Mouse (Mus musculus): ENCODE measurements around the gene Gm21936. TPM values are rescaled to one million over a fixed set of nuclear protein-coding genes. Genes with fewer than 3 reads are reported as not detected.
"Not testable (repeated sequence)": the region's sequence is repeated elsewhere in the genome, so short reads cannot be mapped to it uniquely, and the experiment has no call there.

Gene Gm21936
- polyA plus RNA-seq (2015; fragmentation: Nextera tagmentation; extraction: Ambion mirVana), result not detected in 2 replicates

DNA sequence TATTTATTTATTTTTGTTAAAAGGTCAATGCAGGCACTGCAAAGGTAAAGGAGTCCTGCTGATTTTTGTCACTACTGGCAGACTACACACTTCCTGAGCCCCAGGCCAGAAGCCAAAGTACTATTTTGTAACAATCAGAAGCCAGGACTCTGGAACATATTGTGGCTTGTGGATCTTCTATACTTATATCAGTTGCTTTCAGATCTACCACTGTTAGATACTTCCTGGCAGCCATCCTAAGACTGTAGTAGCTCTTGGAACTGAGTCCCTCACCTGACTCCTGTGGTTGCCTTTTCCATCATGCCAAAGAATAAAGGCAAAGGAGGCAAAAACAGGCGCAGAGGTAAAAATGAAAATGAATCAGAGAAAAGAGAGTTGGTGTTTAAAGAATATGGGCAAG is at the start of gene Gm21936:
Gene Gm21936, plus strand, starts transcription at position 301 of the 400 bp plus-strand sequence.
- not testable (repeated sequence) for H3K27me3 ChIP-seq (replicated peaks); H3K9me3 ChIP-seq (replicated peaks); H3K9ac ChIP-seq (replicated peaks); H3K36me3 ChIP-seq; H3K4me3 ChIP-seq (replicated peaks); H3K27ac ChIP-seq (replicated peaks); H3K4me2 ChIP-seq; ATAC-seq (ENCODE audit: low FRiP score); H3K4me1 ChIP-seq
- WGBS, result 95% methylated on average over 1 of the region's 1 CpGs

- not testable (repeated sequence) for H3K9me3 ChIP-seq (replicated peaks); H3K27me3 ChIP-seq (replicated peaks); H3K27ac ChIP-seq (replicated peaks); H3K4me1 ChIP-seq; ATAC-seq (ENCODE audit: low FRiP score); H3K9ac ChIP-seq (replicated peaks); H3K36me3 ChIP-seq; H3K4me2 ChIP-seq; H3K4me3 ChIP-seq (replicated peaks)
- WGBS, result 92% methylated on average over 4 of the region's 4 CpGs
Measured at GRCm38 (mm10) chr12:87775655-87776054, 19.7 kb upstream of the Gm21936 start, which contains the start of gene Gm21319. TSS of gene Gm21319 (minus strand) at chr12:87775755.

GRCm38 (mm10) chr12:87797971-87798370 is 2.7 kb downstream of the Gm21936 start:
- WGBS, result 92% methylated on average over 5 of the region's 5 CpGs
- not testable (repeated sequence) for H3K9ac ChIP-seq (replicated peaks); ATAC-seq (ENCODE audit: low FRiP score); H3K27ac ChIP-seq (replicated peaks); H3K27me3 ChIP-seq (replicated peaks); H3K4me3 ChIP-seq (replicated peaks); H3K9me3 ChIP-seq (replicated peaks); H3K36me3 ChIP-seq; H3K4me1 ChIP-seq; H3K4me2 ChIP-seq

- ATAC-seq (ENCODE audit: low FRiP score), result not testable (repeated sequence)
Measured at GRCm38 (mm10) chr12:87816277-87816676, 21.0 kb downstream of the Gm21936 start, which contains the start of gene BB287469. TSS of gene BB287469 (plus strand) at chr12:87816577.

DNA sequence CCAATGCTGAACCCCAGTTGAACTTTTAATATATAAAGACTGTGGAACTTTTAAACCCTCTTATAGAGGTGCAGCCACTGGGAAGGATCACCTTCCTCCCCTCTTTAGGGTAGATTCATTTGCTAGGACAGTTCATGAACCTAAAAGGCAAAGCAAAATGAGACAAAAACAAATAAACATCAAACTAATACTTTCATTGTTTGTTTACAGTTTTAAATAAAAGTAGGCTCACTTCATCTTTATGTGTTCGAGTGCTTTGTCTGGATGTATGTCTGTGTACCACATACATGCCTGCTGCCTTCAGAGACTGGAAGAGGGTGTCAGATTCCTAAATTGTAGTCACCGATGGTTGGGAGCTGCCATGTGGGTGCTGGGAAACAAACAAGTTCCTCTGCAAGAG is 46.9 kb downstream of the Gm21936 start, which contains the start of gene Gm2001:
Gene Gm2001, minus strand, starts transcription at position 101 of the 400 bp plus-strand sequence.
- H3K9me3 ChIP-seq (replicated peaks); H3K27me3 ChIP-seq (replicated peaks); H3K4me3 ChIP-seq (replicated peaks); H3K27ac ChIP-seq (replicated peaks); H3K4me1 ChIP-seq; ATAC-seq (ENCODE audit: low FRiP score); H3K9ac ChIP-seq (replicated peaks); H3K4me2 ChIP-seq; H3K36me3 ChIP-seq: not testable (repeated sequence)
- 93% methylated on average over 2 of the region's 2 CpGs for WGBS

More at GRCm38 (mm10) chr12:87816277-87816676, 21.0 kb downstream of the Gm21936 start, which contains the start of gene BB287469:
- H3K9ac ChIP-seq (replicated peaks); H3K9me3 ChIP-seq (replicated peaks); H3K4me1 ChIP-seq; H3K27ac ChIP-seq (replicated peaks); H3K27me3 ChIP-seq (replicated peaks); H3K4me2 ChIP-seq; H3K4me3 ChIP-seq (replicated peaks); H3K36me3 ChIP-seq: not testable (repeated sequence)
- WGBS, result 82% methylated on average over 6 of the region's 6 CpGs

Other genes starting within 250 kb of the Gm21936 start
- not detected in 2 replicates for gene Oog1, start 192.8 kb upstream of the Gm21936 start, polyA plus RNA-seq (2015; fragmentation: Nextera tagmentation; extraction: Ambion mirVana)
- gene Gm4027, start 176.6 kb upstream of the Gm21936 start, polyA plus RNA-seq (2015; fragmentation: Nextera tagmentation; extraction: Ambion mirVana), result not detected in 2 replicates
- gene Gm16381, start 150.9 kb upstream of the Gm21936 start, polyA plus RNA-seq (2015; fragmentation: Nextera tagmentation; extraction: Ambion mirVana), result not detected in 2 replicates
- not detected in 2 replicates for gene Gm21319, start 19.8 kb upstream of the Gm21936 start, polyA plus RNA-seq (2015; fragmentation: Nextera tagmentation; extraction: Ambion mirVana)
- gene BB287469, start 21.1 kb downstream of the Gm21936 start, polyA plus RNA-seq (2015; fragmentation: Nextera tagmentation; extraction: Ambion mirVana), result not detected in 2 replicates
- not detected in 2 replicates for gene Gm2001, start 46.8 kb downstream of the Gm21936 start, polyA plus RNA-seq (2015; fragmentation: Nextera tagmentation; extraction: Ambion mirVana)
- gene Gm2016, start 78.6 kb downstream of the Gm21936 start, polyA plus RNA-seq (2015; fragmentation: Nextera tagmentation; extraction: Ambion mirVana), result not detected in 2 replicates
- gene Gm2022, start 99.9 kb downstream of the Gm21936 start, polyA plus RNA-seq (2015; fragmentation: Nextera tagmentation; extraction: Ambion mirVana), result not detected in 2 replicates
- gene Gm2035, start 124.3 kb downstream of the Gm21936 start, polyA plus RNA-seq (2015; fragmentation: Nextera tagmentation; extraction: Ambion mirVana), result not detected in 2 replicates
- not detected in 2 replicates for gene Gm2042, start 158.6 kb downstream of the Gm21936 start, polyA plus RNA-seq (2015; fragmentation: Nextera tagmentation; extraction: Ambion mirVana)
- not detected in 2 replicates for gene Gm2075, start 216.3 kb downstream of the Gm21936 start, polyA plus RNA-seq (2015; fragmentation: Nextera tagmentation; extraction: Ambion mirVana)
- not detected in 2 replicates for gene Gm6803, start 223.3 kb downstream of the Gm21936 start, polyA plus RNA-seq (2015; fragmentation: Nextera tagmentation; extraction: Ambion mirVana)
- gene Gm2056, start 231.5 kb downstream of the Gm21936 start, polyA plus RNA-seq (2015; fragmentation: Nextera tagmentation; extraction: Ambion mirVana), result not detected in 2 replicates

Data from neural tube, embryonic 15.5 days (tissue).